Comparison of ENCODE assay signal across 8 mouse cellular contexts in genomic region chr4:107254414-107254813, GRCm38 (mm10). TPM values are rescaled to one million over a fixed set of nuclear protein-coding genes. Genes with fewer than 3 reads are reported as not detected.
A peak's percentile ranks its signal among the peaks of the same experiment; 100 is the strongest.
DNase-seq lines count a peak whose midpoint lies in the region; ATAC-seq lines count a peak whose summit lies in the region.

No protein-coding gene starts in this region.

- peaks cover 32% of the 10 kb centered on the region for H3K4me1 ChIP-seq in heart, embryonic 12.5 days (replicated peaks)
- peaks cover 47% of the 10 kb centered on the region for H3K4me1 ChIP-seq in hindbrain, embryonic 10.5 days (replicated peaks)
- peaks cover 24% of the 10 kb centered on the region for H3K4me1 ChIP-seq in midbrain, embryonic 13.5 days (replicated peaks)

- 0 out of 2 replicates have a peak overlapping the region, but pooled peaks have one; percentile 85 for H3K27ac ChIP-seq in heart, embryonic 12.5 days (ENCODE audit: poor library complexity, severe bottlenecking)
- peak overlapping the region; percentile 97 for H3K27ac ChIP-seq in hindbrain, embryonic 10.5 days
- H3K27ac ChIP-seq in midbrain, embryonic 13.5 days, result peak overlapping the region; percentile 85

- H3K4me3 ChIP-seq in heart, embryonic 12.5 days, result peak overlapping the region; percentile 78
- H3K4me3 ChIP-seq in hindbrain, embryonic 10.5 days, result peak overlapping the region; percentile 96
- H3K4me3 ChIP-seq in midbrain, embryonic 13.5 days (replicated peaks), result peak overlapping the region; percentile 75

- intact Hi-C loops in heart, postnatal 36 days (cut with DNase I), result loop anchor here (5.0 kb wide), 1 partner anchor 113 kb away; the partner anchor contains the start of gene Ndc1
- intact Hi-C loops in left cerebral cortex, postnatal 10 days (cut with DNase I), result no loop called here

- peak overlapping the region; percentile 91 for H3K4me2 ChIP-seq in heart, embryonic 12.5 days
- peak overlapping the region; percentile 67 for H3K4me2 ChIP-seq in midbrain, embryonic 13.5 days (replicated peaks)

- no peak for DNase-seq in heart, postnatal 36 days
- DNase-seq in NIH3T3 (ENCODE audit: low read depth), result peak; percentile 33
- peak; percentile 7 for DNase-seq in hindbrain, embryonic 10.5 days (ENCODE audit: low spot score)
- no peak for DNase-seq in left cerebral cortex, postnatal 10 days (ENCODE audit: extremely low spot score in 1 of 2, low spot score in 2 of 2)
- DNase-seq in thymus, adult 18-20 months, result no peak
- DNase-seq in urinary bladder, postnatal 10 days (ENCODE audit: low spot score), result no peak

- 27% methylated on average over 3 of the region's 3 CpGs for WGBS in heart, embryonic 12.5 days
- WGBS in hindbrain, embryonic 10.5 days, result 24% methylated on average over 3 of the region's 3 CpGs
- WGBS in midbrain, embryonic 13.5 days, result 23% methylated on average over 3 of the region's 3 CpGs

- H3K27me3 ChIP-seq in heart, embryonic 12.5 days (replicated peaks), result no peaks in the 10 kb centered on the region
- H3K27me3 ChIP-seq in hindbrain, embryonic 10.5 days (ENCODE audit: insufficient read depth, poor library complexity, severe bottlenecking), result no peaks in the 10 kb centered on the region
- no peaks in the 10 kb centered on the region for H3K27me3 ChIP-seq in midbrain, embryonic 13.5 days

- H3K9me3 ChIP-seq in heart, embryonic 12.5 days (replicated peaks), result no peaks in the 10 kb centered on the region
- H3K9me3 ChIP-seq in hindbrain, embryonic 10.5 days, result no peaks in the 10 kb centered on the region
- no peaks in the 10 kb centered on the region for H3K9me3 ChIP-seq in midbrain, embryonic 13.5 days

- ATAC-seq in heart, embryonic 12.5 days (ENCODE audit: insufficient number of reproducible peaks, low FRiP score), result no peak
- no peak for ATAC-seq in midbrain, embryonic 13.5 days

- peak overlapping the region; percentile 82 for H3K9ac ChIP-seq in heart, embryonic 12.5 days
- H3K9ac ChIP-seq in midbrain, embryonic 13.5 days (replicated peaks), result peak overlapping the region; percentile 84

- no peaks in the 10 kb centered on the region for H3K36me3 ChIP-seq in heart, embryonic 12.5 days
- H3K36me3 ChIP-seq in hindbrain, embryonic 10.5 days, result no peaks in the 10 kb centered on the region
- no peaks in the 10 kb centered on the region for H3K36me3 ChIP-seq in midbrain, embryonic 13.5 days

RNA-seq across cellular contexts. Expression of gene Hspb11, which starts 1.0 kb away (rescaled TPM):
- polyA plus RNA-seq in heart, embryonic 12.5 days (2016; fragmentation: Nextera tagmentation; extraction: Ambion mirVana), result 44.4 and 47.1 TPM in 2 replicates
- total RNA-seq in heart, postnatal 36 days (2021), result 10 to 100 TPM; 13.3 to 13.8 TPM
- 24.5 and 36.3 TPM in 2 replicates for polyA plus RNA-seq in hindbrain, embryonic 10.5 days (2016; fragmentation: Nextera tagmentation; extraction: Ambion mirVana)
- 34.9 and 39.6 TPM in 2 replicates for polyA plus RNA-seq in midbrain, embryonic 13.5 days (2015; fragmentation: Nextera tagmentation; extraction: Ambion mirVana)
- 10 to 100 TPM; 16.8 to 22.4 TPM for total RNA-seq in left cerebral cortex, postnatal 10 days (2021)

RNA-seq across cellular contexts. Expression of gene Lrrc42, which starts 1.1 kb away (rescaled TPM):
- polyA plus RNA-seq in heart, embryonic 12.5 days (2016; fragmentation: Nextera tagmentation; extraction: Ambion mirVana), result 60.2 and 63.5 TPM in 2 replicates
- total RNA-seq in heart, postnatal 36 days (2021), result 10 to 100 TPM; 12.5 to 13.5 TPM
- polyA plus RNA-seq in hindbrain, embryonic 10.5 days (2016; fragmentation: Nextera tagmentation; extraction: Ambion mirVana), result 76.5 and 83.5 TPM in 2 replicates
- polyA plus RNA-seq in midbrain, embryonic 13.5 days (2015; fragmentation: Nextera tagmentation; extraction: Ambion mirVana), result 54.9 and 56.5 TPM in 2 replicates
- total RNA-seq in left cerebral cortex, postnatal 10 days (2021), result 10 to 100 TPM; 33.9 to 38.2 TPM

RNA-seq across cellular contexts. Expression of gene Ldlrad1, which starts 45.4 kb away (rescaled TPM):
- not detected in 2 replicates for polyA plus RNA-seq in heart, embryonic 12.5 days (2016; fragmentation: Nextera tagmentation; extraction: Ambion mirVana)
- not detected for total RNA-seq in heart, postnatal 36 days (2021)
- not detected in 2 replicates for polyA plus RNA-seq in hindbrain, embryonic 10.5 days (2016; fragmentation: Nextera tagmentation; extraction: Ambion mirVana)
- polyA plus RNA-seq in midbrain, embryonic 13.5 days (2015; fragmentation: Nextera tagmentation; extraction: Ambion mirVana), result not detected in 2 replicates
- total RNA-seq in left cerebral cortex, postnatal 10 days (2021), result not detected

RNA-seq across cellular contexts. Expression of gene Dio1, which starts 52.6 kb away (rescaled TPM):
- polyA plus RNA-seq in heart, embryonic 12.5 days (2016; fragmentation: Nextera tagmentation; extraction: Ambion mirVana), result not detected in 2 replicates
- total RNA-seq in heart, postnatal 36 days (2021), result not detected
- polyA plus RNA-seq in hindbrain, embryonic 10.5 days (2016; fragmentation: Nextera tagmentation; extraction: Ambion mirVana), result not detected in 2 replicates
- 0.13 TPM in 1 of 2 replicates, not detected in the other for polyA plus RNA-seq in midbrain, embryonic 13.5 days (2015; fragmentation: Nextera tagmentation; extraction: Ambion mirVana)
- not detected for total RNA-seq in left cerebral cortex, postnatal 10 days (2021)

RNA-seq across cellular contexts. Expression of gene Yipf1, which starts 59.7 kb away (rescaled TPM):
- 38.0 and 39.5 TPM in 2 replicates for polyA plus RNA-seq in heart, embryonic 12.5 days (2016; fragmentation: Nextera tagmentation; extraction: Ambion mirVana)
- 10 to 100 TPM; 21.2 to 22.7 TPM for total RNA-seq in heart, postnatal 36 days (2021)
- 42.0 and 48.2 TPM in 2 replicates for polyA plus RNA-seq in hindbrain, embryonic 10.5 days (2016; fragmentation: Nextera tagmentation; extraction: Ambion mirVana)
- polyA plus RNA-seq in midbrain, embryonic 13.5 days (2015; fragmentation: Nextera tagmentation; extraction: Ambion mirVana), result 52.8 and 53.9 TPM in 2 replicates
- total RNA-seq in left cerebral cortex, postnatal 10 days (2021), result 10 to 100 TPM; 44.6 to 47.8 TPM

Comparison
In these comparisons a context has a peak if more than half of its experiments do, and no peak if none do; other contexts are left out.
1. DNase-seq: peak in NIH3T3 (single experiment) and hindbrain, embryonic 10.5 days (single experiment); none in heart, postnatal 36 days (0 of 2), left cerebral cortex, postnatal 10 days (0 of 2), thymus, adult 18-20 months (0 of 2) and urinary bladder, postnatal 10 days (single experiment).
2. Peak in every context shown above with its lines, with median percentiles within 50 percentile points of each other: H3K27ac ChIP-seq and H3K4me3 ChIP-seq.